Mouse (Mus musculus): Measurements from ENCODE around the gene Rab44.
A peak's percentile ranks its signal among the peaks of the same experiment; 100 is the strongest.
"Not testable (repeated sequence)": the region's sequence is repeated elsewhere in the genome, so short reads cannot be mapped to it uniquely, and the experiment has no call there.

The Rab44 gene

DNA sequence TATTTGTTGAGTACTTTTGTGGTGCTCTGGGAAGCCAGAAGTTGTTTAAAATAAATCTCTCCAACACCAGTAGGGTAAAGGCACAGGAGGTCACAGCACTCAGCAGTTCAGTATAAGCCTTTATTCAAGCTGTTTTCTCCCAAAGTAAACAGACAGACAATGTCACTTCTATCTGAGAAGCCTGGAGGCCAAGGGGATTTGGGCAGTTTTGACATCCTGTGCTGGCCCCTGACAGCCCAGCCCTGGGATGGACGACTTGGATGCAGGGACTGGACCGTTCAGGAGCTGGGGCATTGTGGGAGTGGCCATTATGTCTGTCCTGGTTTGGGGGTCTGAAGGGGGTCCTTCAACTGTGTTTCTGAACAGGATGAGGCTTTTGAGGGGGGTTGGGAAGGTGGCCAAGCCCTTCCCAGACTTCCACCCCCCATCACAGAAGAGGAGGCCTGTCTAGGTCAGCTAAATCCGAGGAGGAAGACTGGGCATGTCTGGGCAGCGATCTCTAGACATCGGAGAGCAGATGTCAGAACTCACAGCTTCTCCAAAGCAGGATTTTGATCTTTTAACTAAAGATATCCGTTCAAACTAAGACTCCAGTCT is 22.5 kb upstream of the Rab44 start:
- no peak for DNase-seq

DNA sequence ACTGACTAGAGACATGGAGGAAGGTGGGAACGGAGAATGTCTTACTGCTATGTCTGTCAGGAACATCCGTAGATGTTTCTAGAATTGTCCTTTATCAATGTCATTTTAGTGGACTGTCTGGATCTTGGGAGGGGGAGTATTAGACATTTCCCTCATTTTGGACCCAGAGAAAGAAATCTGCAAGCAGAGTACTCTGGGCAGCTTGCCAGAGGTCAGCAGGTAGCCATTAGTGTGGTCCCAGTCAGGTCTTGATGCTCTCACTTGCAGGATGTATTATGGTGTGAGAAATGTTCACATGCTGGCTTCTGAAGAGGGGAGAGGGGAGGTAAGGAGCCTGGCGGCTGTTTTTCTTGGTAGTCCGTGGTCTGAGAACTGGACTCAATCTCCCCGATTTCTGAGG is 21.4 kb upstream of the Rab44 start:
- no peak for DNase-seq

GRCm38 (mm10) chr17:29093110-29093952 is 20.6 kb upstream of the Rab44 start:
- peak; percentile 81 for DNase-seq

DNA sequence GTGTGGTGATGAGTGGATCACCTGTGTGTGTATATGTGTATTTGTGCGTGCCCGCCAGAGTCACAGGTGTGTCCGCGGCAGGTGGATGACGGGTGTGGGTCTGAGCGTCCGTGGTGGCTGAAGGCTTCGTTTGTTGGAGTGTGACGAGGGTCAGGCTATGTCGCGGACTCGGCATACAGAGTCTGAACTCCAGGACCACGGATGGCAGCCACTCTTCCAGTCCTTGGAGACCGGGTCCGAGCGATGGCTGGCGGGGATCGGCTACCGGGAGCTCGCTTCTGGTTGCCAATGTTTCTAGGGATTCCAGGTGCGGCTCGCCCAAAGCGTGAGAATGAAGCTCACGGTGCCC is 20.0 kb upstream of the Rab44 start:
- DNase-seq: peak; percentile 38

DNA sequence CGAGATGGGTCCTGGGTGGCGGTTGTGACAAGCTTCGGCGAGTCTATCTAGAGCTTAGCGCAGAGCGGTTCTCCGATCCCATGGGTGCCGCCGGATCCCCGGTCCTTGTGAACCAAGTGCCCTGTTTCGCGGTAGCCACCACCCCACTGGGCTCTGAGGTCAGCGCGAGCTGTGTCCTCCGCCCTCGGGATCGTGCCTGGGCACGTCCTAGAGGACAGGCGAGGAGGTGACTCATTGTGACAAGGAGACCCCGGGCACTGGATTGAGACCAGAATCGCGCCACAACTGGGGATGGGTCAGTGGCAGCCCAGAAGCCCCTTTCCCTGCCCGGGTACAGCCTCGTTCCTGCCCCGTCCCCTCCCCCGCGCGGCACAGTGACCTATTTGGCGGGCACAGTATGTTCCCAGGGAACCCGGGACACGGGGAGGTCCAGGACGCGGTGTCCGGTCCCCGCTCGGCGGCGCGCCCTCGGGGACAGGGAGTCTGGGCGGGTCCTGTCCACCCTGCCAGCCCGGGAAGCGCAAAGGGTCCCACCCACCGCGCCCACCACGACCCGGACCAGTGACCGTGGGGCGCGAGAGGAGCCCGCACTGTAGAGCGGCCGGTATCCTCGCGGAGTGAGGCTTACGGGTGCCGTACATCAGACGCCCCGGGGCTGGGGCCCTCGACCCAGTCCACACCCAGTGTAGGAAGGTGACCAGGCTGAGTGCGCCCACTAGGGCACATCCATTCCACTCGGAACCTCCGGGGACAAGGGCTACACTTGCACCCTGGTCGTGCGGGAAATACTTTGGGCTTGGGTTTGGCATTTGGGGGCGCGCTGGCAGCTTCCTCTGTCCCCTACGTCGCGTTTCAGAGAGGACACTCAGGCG is 19.4 kb upstream of the Rab44 start:
- no peak for DNase-seq

- DNase-seq: peak; percentile 97
These were observed 18.7 kb upstream of the Rab44 start for GRCm38 (mm10) chr17:29095201-29095733.

DNA sequence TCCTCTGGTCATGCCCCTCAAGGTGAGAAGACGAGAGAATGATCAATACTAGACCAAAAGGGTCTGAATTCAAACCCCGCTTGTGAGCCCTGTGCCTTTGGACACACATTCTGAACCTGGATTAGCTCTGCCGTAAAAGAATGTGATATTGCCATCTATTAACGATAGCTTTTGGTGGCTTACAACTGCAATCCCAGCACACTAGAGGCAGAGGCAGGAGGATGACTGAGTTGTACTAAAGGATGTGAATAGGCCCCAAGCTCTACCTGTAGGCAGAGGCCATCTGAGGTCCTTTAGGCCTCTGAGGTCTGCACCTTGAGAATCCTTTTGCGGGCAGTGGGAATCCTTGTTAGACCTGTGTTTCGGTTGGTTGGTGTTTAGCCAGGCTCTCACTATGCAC is 17.7 kb upstream of the Rab44 start:
- no peak for DNase-seq

GRCm38 (mm10) chr17:29096851-29097561 is 16.9 kb upstream of the Rab44 start:
- DNase-seq: no peak

GRCm38 (mm10) chr17:29098291-29098690 is 15.7 kb upstream of the Rab44 start:
- no peak for DNase-seq

DNA sequence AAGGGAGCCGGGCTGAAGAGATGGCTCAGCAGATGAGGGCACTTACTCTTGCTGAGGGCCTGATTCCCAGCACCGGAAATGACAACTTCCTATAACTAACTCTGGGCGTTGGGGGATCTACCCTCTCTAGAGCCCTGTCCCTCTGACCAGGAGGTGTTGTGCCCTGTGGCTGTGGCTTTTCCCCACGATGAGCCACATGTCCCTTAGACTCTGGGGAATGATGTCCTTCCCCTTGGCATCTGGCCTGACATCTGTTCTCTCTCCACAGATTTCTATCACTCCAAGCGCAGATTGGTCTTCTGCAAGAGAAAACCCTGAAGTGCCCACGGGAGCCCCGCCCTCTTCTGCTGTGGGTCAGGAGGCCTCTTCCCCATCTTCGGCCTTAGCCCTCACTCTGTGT is 14.9 kb upstream of the Rab44 start:
- DNase-seq: no peak

DNA sequence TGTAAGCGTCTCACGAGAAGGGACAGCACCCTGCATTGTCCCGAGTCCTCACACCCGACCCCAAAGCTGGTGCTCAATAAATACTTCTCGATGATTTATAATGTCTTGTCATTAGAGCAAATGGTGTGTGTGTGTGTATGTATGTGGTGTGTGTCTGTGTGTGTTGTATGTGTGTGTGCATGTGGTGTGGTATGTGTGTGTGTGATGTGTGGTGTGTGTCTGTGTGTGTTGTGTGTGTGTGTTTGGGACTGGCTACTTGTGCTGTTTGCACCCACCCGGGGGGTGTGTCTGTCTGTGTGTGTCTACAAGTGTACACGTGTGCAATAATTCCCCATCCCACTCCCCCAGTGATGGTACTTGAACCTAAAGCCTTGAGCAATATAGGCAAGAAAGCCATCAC is 13.3 kb upstream of the Rab44 start:
- no peak for DNase-seq

- DNase-seq: not testable (repeated sequence)
These were observed 3.6 kb upstream of the Rab44 start for GRCm38 (mm10) chr17:29110356-29110755.

DNA sequence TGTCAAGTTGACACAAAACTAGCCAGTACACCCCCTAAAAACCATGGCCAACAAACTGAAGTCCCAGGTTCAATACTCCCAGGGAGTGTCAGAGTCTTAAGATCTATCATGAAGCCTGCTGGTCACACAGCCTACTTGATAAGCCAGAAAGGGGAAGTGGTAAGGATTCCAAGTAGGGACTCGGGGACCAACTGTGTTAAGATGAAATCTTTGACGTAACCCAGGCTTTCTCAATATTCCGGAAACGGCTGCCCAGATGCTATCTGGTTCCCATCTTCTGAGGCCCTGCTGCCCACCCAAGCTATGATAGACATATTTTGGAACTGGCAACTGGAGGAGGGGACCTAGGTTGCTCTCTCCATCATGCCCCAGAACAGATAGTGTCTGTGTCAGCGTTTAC is 2.6 kb upstream of the Rab44 start:
- no peak for DNase-seq

GRCm38 (mm10) chr17:29116023-29116422 is 2.1 kb downstream of the Rab44 start:
- no peak for DNase-seq

- no peak for DNase-seq
These were observed 3.2 kb downstream of the Rab44 start for GRCm38 (mm10) chr17:29117006-29117648.

DNA sequence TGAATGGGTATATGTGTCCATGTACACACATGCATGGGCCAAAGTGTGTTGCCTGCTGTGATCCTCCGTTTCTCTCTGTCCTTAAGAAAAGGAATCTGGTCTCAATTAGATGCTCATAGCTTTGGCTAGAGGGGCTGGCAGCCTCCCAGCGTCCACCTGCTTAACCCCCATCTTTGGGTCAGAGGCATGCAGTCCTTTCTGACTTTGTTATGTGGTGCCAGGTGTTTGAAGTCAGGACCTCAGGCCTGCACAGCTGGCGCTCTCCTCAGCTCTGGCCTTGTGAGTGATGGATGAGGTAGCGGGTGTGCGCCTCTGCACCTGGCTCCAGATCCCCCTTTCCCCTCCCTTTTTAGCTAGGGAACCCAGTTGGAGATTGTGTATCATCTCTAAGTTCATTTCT is 4.1 kb downstream of the Rab44 start:
- DNase-seq: no peak

- DNase-seq: no peak
These were observed 6.7 kb downstream of the Rab44 start for GRCm38 (mm10) chr17:29120666-29121065.

GRCm38 (mm10) chr17:29122817-29123216 is 8.9 kb downstream of the Rab44 start:
- no peak for DNase-seq

GRCm38 (mm10) chr17:29123578-29124174 is 9.7 kb downstream of the Rab44 start:
- DNase-seq: no peak

- no peak for DNase-seq
These were observed 12.6 kb downstream of the Rab44 start for GRCm38 (mm10) chr17:29126561-29126960.

DNA sequence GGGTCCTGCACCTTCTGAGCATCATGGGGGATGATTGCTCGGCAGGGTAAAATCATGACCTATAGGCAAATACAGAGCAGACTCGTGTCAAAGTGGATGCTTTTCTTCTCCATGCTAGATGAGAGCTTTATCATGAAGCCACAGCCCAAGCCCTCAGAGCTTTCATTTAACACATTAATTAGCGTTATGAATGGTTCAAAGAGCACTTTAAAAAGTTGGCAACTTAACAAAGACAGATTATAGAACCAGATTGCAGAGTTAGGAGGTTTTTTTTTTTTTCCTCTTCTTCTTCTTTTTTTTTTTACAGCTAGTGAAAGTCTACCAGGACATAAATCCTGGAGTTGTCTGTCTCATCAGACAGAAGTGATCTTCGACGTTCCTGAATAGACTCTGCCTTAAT is 15.4 kb downstream of the Rab44 start:
- DNase-seq: no peak

DNA sequence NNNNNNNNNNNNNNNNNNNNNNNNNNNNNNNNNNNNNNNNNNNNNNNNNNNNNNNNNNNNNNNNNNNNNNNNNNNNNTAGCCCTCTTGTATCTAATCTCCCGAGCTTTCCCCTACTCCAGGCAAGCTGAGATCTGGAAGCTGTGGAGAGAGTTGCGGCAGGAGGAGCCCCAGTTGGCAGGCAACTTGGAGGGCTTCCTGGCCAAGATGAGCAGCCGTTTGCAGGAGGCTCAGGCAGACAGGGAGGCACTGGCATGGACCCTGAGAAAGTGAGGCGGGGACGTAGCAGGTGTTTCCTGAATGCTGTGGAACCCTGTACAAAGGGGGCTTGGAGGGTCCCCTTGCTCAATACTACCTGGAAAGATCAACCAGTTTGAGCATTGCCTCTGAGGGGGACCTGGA is 21.1 kb downstream of the Rab44 start:
- no peak for DNase-seq

Data from right cerebral cortex, postnatal 25 days (tissue).